Mouse (Mus musculus) erythroblast, embryonic 14.5 days (primary cell): ENCODE results near the gene Tenm1.

Experiments
- GATA1 ChIP-seq: IDR thresholded peaks from 2 replicates; pipeline ENCODE4 v1.6.1; 2012; ENCODE audit warnings: low read length, inconsistent platforms, mixed read lengths
- TAL1 ChIP-seq: IDR thresholded peaks from 3 replicates; pipeline ENCODE4 v1.6.1; 2012; ENCODE audit warnings: low read length, inconsistent platforms, mixed read lengths

DNA sequence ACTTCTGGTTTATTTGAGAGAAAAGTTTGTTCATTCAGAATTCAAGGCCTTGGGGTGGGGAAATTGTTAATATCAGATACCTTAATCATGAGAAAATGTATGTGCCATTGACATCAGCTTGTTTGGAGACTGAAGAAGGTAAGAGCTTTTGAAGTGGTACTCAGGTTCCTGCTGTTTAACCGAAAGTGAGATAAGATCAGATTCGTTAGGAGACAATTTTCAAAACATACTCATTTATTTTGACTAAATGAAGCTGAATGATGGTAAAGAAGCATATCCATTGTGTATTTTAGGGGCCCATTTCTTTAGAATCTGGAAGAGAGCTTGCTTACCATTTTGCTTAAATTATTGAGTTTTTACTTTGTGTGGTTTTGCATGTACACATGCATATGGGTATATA lies 917.8 kb downstream of the Tenm1 start:
- TF ChIP-seq GATA1 (no peak), TAL1 (no peak)
